Mouse (Mus musculus) right cerebral cortex, postnatal 36 days (tissue): ENCODE results near the gene Amz1.

Source experiments
- DNase-seq, 2 experiments: peaks; one replicate each; pipeline ENCODE4 v3.0.0; 2022; ENCODE audit warnings: low spot score in 2 of 2, mixed read lengths in 1 of 2

Gene Amz1

DNA sequence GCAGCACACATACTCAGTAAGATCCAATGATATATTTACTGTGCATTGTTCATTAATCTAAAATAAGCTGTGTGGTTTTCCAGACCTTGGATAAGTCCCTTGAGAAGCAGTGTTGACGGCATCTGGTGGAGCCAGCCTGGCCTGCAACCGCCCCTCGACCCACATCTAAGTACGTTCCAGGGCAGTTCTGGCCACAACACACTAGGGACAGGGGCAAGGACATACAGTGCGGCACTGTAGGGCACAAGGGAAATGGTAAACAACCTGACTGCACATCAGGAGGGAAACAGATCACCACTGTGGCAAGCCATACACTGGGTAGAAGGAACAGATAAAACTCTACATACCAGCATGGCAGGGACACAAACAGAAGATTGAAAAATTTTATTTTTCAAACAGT, 77.9 kb downstream of the Amz1 start:
- no peak for DNase-seq

DNA sequence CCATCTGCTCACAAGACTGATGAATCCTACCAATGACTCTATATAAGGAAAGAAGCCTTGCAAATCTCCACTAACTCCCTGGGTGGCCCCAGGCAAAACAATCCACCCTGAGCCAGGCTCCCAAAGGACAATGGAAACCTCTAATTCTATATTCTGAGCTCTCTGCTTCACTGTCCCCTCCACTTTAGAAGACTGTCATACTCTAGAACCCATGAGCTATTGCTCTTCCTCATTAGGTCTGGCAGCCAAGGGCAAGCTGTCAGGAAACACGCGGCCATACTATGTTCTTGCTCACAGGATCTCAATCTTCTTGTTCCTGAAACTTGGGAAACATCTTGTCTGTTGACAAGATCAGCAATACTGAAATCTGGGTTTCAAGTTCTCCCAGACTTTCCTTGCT, 82.3 kb downstream of the Amz1 start:
- DNase-seq: no peak

DNA sequence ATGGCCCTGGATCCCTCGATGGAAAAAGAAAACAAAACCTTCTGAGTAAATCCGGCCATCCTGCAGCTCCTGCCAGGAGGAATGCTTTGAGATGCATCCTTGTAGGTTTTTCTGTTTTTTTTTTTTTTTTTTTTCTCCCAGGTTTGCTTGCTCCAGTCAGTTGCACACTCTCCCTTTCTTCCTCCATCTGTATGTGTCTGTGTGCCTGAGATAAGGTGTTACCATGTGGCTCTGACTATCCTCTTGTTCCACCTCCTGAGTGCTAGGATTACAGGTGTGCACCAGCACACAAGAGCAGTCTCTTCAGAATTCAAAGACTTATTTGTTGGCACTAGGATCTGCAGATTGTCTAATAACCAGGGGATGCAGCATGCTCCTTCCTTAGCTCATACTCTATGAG, 83.0 kb downstream of the Amz1 start:
- no peak for DNase-seq
